Mouse (Mus musculus): ENCODE results near the gene Dpagt1.

- TF ChIP-seq CTCF (IDR thresholded peaks at IDR 0.05; ENCODE audit: insufficient read depth, low read depth, low read length) (no peak), POLR2A (IDR thresholded peaks at IDR 0.05; ENCODE audit: insufficient read depth, low read depth, low read length) (no peak)
These were observed 9.7 kb downstream of the Dpagt1 start for GRCm38 (mm10) chr9:44335331-44336092.
